Mouse (Mus musculus) olfactory bulb, adult 2 months (tissue): Measurements from ENCODE around the gene Rab8b.

ENCODE experiments used
- CTCF ChIP-seq: fragments of 200-500 bp; IDR thresholded peaks from 2 replicates; pipeline ENCODE4 v1.5.1; 2012; ENCODE audit warnings: low read depth, mild to moderate bottlenecking, low read length, moderate library complexity; ENCODE audit not compliant: insufficient read depth
- POLR2A ChIP-seq: fragments of 200-500 bp; IDR thresholded peaks from 2 replicates; pipeline ENCODE4 v1.6.1; 2012; ENCODE audit warnings: mild to moderate bottlenecking, low read depth, low read length, moderate library complexity; ENCODE audit not compliant: insufficient read depth

DNA sequence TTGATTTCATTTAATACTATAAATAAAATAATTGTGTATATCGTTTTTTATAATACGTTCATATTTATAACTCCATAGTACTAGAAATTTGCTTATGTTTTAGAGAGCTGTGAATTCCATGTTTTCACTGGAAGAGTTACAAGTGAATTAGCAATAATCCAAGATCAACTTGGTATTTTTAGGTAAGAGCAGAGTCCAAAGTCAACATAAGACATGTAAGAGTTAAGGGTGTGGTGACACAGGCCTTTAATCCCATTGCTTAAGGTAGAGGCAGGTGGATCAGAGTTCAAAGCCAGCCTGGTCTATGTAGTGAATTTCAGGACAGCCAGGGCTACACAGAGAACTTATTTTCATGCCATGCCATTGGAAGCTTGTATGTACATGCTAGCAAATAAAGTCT lies 29.0 kb upstream of the Rab8b start:
- TF ChIP-seq POLR2A (no peak), CTCF (no peak)
